Mouse (Mus musculus): Measurements from ENCODE around the gene Tmem266.

DNA sequence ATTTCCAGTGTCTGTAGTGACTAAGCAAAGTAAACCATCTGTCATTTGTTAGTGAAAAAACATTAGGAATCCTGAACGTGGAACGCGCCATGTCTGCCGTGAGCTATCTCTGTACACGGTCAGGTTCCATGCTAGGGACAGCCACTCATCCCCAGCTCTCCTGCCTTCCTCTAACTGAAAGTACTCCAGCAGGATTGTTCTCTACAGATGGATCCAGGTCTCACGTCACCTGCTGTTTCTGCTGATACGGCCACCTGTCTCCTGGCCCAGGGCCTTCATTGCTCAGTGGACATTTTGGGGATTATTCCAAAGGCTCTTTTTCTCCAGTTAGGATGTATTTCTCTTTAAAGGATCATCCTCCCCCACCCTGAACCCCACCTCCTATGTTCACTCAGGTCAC is 18.6 kb downstream of the Tmem266 start:
- no peak for TF ChIP-seq CTCF (IDR thresholded peaks at IDR 0.05; ENCODE audit: low read depth, low read length)
- no peak for TF ChIP-seq POLR2A (IDR thresholded peaks at IDR 0.05; ENCODE audit: borderline replicate concordance, low read depth, low read length)

All from bone marrow macrophage, adult 2 months (primary cell).